Mouse (Mus musculus) forebrain, embryonic 11.5 days (tissue): ENCODE measurements around the gene Tspyl4. TPM values are rescaled to one million over a fixed set of nuclear protein-coding genes. Genes with fewer than 3 reads are reported as not detected.

Experiments
- ATAC-seq: fragments of 200-750 bp; cut with Nextera tagmentation; replicated peaks from 2 replicates; pipeline ENCODE4 v1.8.0; 2017; ENCODE audit warnings: moderate TSS enrichment; ENCODE audit not compliant: low FRiP score
- DNase-seq: peaks from one replicate; pipeline ENCODE4 v3.0.0-alpha.2; 2017; ENCODE audit warnings: low spot score
- H3K27ac ChIP-seq: fragments of 300-500 bp; sonication (generic); 2 replicates; pipeline ENCODE4 v1.5.1; 2014; ENCODE audit warnings: low read depth, low read length
- H3K27me3 ChIP-seq: fragments of 300-500 bp; sonication (generic); 2 replicates; pipeline ENCODE4 v1.6.1; 2014; ENCODE audit warnings: mild to moderate bottlenecking, low read length, mixed read lengths; ENCODE audit not compliant: control insufficient read depth, insufficient read depth
- H3K36me3 ChIP-seq: fragments of 300-500 bp; sonication (generic); 2 replicates; pipeline ENCODE4 v1.6.1; 2014; ENCODE audit warnings: mild to moderate bottlenecking, low read length, moderate library complexity, mixed read lengths; ENCODE audit not compliant: control insufficient read depth, insufficient read depth
- H3K4me1 ChIP-seq: fragments of 300-500 bp; sonication (generic); replicated peaks from 2 replicates; pipeline ENCODE4 v1.6.1; 2014; ENCODE audit warnings: low read length, mixed read lengths; ENCODE audit not compliant: control insufficient read depth, insufficient read depth
- H3K4me2 ChIP-seq: fragments of 300-500 bp; sonication (generic); 2 replicates; pipeline ENCODE4 v1.6.1; 2014; ENCODE audit warnings: low read depth, mild to moderate bottlenecking, low read length, moderate library complexity, mixed read lengths; ENCODE audit not compliant: severe bottlenecking
- H3K4me3 ChIP-seq: fragments of 300-500 bp; sonication (generic); 2 replicates; pipeline ENCODE4 v1.5.1; 2014; ENCODE audit warnings: low read depth, low read length
- H3K9ac ChIP-seq: fragments of 300-500 bp; sonication (generic); 2 replicates; pipeline ENCODE4 v1.6.1; 2014; ENCODE audit warnings: low read length
- H3K9me3 ChIP-seq: fragments of 300-500 bp; sonication (generic); 2 replicates; pipeline ENCODE4 v1.6.1; 2016; ENCODE audit warnings: low read length, mixed read lengths; ENCODE audit not compliant: control insufficient read depth
- WGBS: fragments of 180-500 bp; shearing (Covaris S2); extraction: QIAGEN DNeasy Blood & Tissue Kit; methylation state at CpG from one replicate; pipeline ENCODE4 v1.1.7; 2014; 5-methylcytosine and 5-hydroxymethylcytosine counted together
- polyA plus RNA-seq: library from polyadenylated mRNA; unstranded; fragments of >200 nt; fragmentation: Nextera tagmentation; extraction: Ambion mirVana; gene quantifications from 2 replicates; pipeline ENCODE4 v1.2.1, GENCODE M21; 2014

The Tspyl4 gene
- polyA plus RNA-seq, 1 experiment from 2014 or later = 18.1 TPM

DNA sequence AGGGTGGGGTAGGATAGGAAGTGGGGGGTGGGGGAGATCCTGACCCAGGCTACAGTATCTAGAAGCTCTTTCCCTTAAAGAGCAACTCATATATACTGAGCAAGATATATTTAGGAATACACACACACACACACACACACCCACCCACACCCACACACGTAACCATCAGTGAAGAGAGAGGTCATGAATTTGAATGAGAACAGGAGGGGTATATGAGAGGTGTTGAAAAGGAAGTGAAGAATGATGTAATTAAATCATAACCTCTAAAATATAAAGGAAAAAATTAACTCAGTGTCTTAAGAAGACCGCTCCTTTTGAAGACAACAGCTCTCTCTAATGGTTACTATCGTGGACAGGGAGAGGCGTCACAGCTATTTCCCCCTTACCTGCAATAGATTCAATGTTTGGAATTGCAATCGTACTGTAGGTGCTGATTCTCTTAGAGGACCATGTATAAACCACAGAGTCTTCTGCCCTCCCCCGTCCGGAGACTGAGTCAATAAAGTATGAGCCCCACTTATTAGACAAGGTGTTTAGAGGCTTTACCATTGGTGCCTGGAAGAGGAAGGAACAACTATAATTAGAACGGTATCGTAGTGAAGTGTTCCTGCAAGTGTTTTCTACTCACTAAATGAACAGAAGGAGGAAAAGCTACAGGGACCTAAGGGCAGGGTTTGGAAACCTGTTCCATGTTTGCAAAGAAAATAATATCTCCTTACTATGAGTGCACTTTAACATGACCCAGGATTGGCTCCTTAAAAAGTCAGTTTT, 12.9 kb downstream of the Tspyl4 start:
- H3K4me1 ChIP-seq = no peaks in the 10 kb centered on the region
- H3K9me3 ChIP-seq = no peaks in the 10 kb centered on the region
- H3K9ac ChIP-seq = no peak overlapping the region
- DNase-seq = no peak
- no peaks in the 10 kb centered on the region for H3K36me3 ChIP-seq
- 91% methylated on average over 9 of the region's 9 CpGs for WGBS
- no peak for ATAC-seq
- no peak overlapping the region for H3K4me2 ChIP-seq
- H3K27me3 ChIP-seq = no peaks in the 10 kb centered on the region
- H3K27ac ChIP-seq = no peak overlapping the region
- no peak overlapping the region for H3K4me3 ChIP-seq

DNA sequence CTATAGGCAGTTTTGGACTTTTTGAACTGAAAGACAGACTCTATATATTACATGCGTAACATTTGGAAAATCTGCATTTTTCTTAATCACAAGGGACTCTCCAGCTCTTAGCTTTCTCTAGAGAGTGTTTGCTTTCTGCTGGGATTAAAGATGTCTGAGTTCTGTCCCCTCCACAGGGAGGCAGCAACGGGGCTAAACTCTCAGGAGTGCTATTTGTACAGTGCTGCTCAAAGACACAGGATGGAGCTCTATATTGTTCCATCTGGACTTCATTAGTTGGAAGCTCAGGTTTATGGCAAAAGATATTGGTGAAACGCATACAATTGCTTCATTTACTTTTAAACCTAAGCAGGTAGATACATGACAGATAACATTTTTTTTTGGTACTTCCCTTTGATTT, 15.3 kb downstream of the Tspyl4 start:
- H3K36me3 ChIP-seq = no peaks in the 10 kb centered on the region
- DNase-seq (no peak), ATAC-seq (no peak)
- 71% methylated on average over 3 of the region's 3 CpGs for WGBS
- H3K4me2 ChIP-seq = no peak overlapping the region
- no peak overlapping the region for H3K4me3 ChIP-seq
- no peak overlapping the region for H3K9ac ChIP-seq
- no peak overlapping the region for H3K27ac ChIP-seq
- no peaks in the 10 kb centered on the region for H3K27me3 ChIP-seq
- no peaks in the 10 kb centered on the region for H3K9me3 ChIP-seq
- peaks cover 1% of the 10 kb centered on the region; the same call in 1 of the 2 replicates for H3K4me1 ChIP-seq

DNA sequence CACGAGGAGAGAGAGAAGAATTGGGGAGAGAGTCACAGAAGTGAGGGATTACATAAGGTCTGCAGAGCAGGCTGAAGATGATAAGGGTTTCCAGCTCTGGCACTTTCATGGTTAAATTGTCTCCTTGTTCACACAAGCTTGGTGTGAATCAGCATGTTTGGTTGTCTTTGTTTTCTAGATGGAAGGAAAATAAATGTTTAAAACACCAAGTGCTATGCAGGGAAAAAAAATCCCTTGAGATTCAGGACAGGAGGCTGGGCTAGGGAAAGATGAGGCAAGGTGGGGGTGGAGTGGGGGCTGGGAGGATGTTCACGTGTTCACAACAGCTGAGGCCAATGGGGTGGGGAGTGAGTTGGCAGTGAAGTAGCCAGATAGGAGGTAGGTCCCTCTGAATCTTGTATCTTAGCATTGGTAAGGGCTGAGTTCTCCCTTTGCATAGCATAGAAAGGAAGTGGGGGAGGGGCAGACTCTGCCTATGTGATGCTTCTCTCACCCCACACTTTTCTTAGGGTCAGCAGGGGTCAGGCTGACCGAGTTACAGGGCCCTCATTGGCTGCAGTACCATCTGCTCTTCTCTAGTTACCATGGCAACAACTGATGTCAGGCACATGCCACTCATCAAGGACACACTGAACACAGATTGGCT, 19.5 kb downstream of the Tspyl4 start:
- Histone ChIP-seq H3K4me2 (peak overlapping the region; percentile 25; the same call in 1 of the 2 replicates), H3K4me3 (no peak overlapping the region), H3K9ac (0 out of 2 replicates have a peak overlapping the region, but pooled peaks have one; percentile 5), H3K27me3 (no peaks in the 10 kb centered on the region), H3K36me3 (no peaks in the 10 kb centered on the region), H3K27ac (peak overlapping the region; percentile 43), H3K4me1 (peaks cover 1% of the 10 kb centered on the region; the same call in 1 of the 2 replicates), H3K9me3 (no peaks in the 10 kb centered on the region)
- WGBS = 1% methylated on average over 3 of the region's 3 CpGs
- ATAC-seq (peak; percentile 94), DNase-seq (peak; percentile 73)

DNA sequence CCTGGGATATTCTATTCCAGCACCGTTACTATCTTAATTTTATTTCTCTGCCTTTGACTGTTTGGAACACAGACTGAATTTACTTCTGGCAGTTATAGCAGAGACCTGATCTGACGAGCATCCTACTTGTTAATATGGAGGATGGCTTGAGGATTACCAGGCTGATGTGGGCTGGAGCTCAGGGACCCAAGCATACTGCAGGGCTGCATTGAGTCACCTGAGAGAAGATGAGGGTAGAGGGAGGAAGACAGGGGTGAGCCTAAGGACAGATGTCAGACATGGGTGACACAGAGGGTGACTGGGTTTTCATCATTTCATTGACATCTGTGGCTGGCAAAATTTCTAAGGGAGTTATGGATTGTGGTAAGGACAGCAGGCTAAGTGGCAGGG, 20.0 kb downstream of the Tspyl4 start:
- Histone ChIP-seq H3K27ac (peak overlapping the region; percentile 13; the same call in 1 of the 2 replicates), H3K27me3 (no peaks in the 10 kb centered on the region), H3K9me3 (no peaks in the 10 kb centered on the region), H3K4me2 (peak overlapping the region; percentile 25; the same call in 1 of the 2 replicates), H3K9ac (no peak overlapping the region), H3K4me1 (peaks cover 1% of the 10 kb centered on the region; the same call in 1 of the 2 replicates), H3K4me3 (no peak overlapping the region), H3K36me3 (no peaks in the 10 kb centered on the region)
- no peak for DNase-seq
- peak; percentile 63 for ATAC-seq
- 19% methylated on average over 2 of the region's 2 CpGs for WGBS

DNA sequence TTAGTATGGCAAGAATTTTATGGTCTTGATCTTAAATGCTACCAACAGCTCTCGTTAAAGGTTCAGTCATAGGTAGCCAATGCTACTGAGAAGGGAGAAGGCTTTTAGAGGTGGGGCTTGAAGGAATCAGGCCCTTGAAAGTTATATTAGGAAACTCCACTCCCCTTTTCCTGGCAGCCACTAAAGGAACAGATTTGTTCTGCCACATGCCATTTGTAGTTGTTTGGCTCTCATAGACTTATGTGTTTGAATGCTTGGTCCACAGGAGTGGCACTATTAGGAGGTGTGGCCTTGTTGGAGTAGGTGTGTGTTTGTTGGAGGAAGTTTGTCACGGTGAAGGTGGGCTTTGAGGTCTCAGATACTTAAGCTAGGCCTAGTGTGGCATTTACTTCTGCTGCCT, 23.6 kb downstream of the Tspyl4 start:
- DNase-seq (no peak), ATAC-seq (no peak)
- Histone ChIP-seq H3K4me2 (no peak overlapping the region), H3K27ac (no peak overlapping the region), H3K9ac (no peak overlapping the region), H3K36me3 (no peaks in the 10 kb centered on the region), H3K9me3 (no peaks in the 10 kb centered on the region), H3K4me3 (no peak overlapping the region), H3K27me3 (no peaks in the 10 kb centered on the region), H3K4me1 (no peaks in the 10 kb centered on the region; the same call in 1 of the 2 replicates)
- 80% methylated on average over 2 of the region's 2 CpGs for WGBS

DNA sequence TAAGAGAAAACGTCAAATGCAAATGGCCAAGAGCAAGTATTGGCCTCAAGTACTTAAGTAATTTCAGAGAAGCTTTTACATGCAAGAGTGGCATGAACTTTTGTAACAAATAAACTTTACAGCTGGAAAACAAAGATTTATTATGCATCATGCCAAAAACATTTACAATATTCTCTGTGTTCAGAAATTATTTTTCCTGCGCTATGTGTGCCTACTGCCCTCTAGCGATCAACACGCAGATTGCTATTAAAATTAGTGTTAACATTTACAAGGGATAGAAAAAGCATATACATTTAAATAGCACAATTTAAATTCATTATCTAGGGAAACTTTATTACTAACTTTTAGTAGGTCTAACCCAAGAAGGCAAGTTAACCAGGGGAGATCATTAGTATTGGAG, 29.5 kb downstream of the Tspyl4 start:
- ATAC-seq (no peak), DNase-seq (no peak)
- Histone ChIP-seq H3K9ac (no peak overlapping the region), H3K27me3 (no peaks in the 10 kb centered on the region), H3K27ac (no peak overlapping the region), H3K9me3 (no peaks in the 10 kb centered on the region), H3K4me2 (no peak overlapping the region), H3K4me1 (no peaks in the 10 kb centered on the region), H3K4me3 (no peak overlapping the region), H3K36me3 (no peaks in the 10 kb centered on the region)
- WGBS = 26% methylated on average over 4 of the region's 4 CpGs

DNA sequence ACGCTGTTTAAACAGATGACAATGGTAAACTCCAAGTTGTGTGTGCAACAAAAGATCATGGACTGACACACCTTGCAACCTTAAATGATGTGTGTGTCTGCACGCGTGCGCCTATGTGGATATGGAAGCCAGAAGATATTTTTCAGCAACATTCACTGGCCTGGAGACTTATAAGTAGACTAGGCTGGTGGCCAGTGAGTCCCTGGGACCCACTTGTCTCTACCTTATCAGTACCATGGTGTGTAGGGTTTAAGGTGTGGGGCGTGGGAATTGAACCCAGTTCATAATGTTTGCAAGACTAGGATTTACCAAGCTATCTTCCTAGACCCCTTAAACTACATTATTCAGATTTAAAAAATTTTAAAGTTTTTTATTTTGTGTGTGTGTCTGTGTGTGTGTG, 29.9 kb downstream of the Tspyl4 start:
- DNase-seq = no peak
- Histone ChIP-seq H3K4me2 (no peak overlapping the region), H3K27me3 (no peaks in the 10 kb centered on the region), H3K27ac (no peak overlapping the region), H3K36me3 (no peaks in the 10 kb centered on the region), H3K4me3 (no peak overlapping the region), H3K9me3 (no peaks in the 10 kb centered on the region), H3K4me1 (no peaks in the 10 kb centered on the region), H3K9ac (no peak overlapping the region)
- 59% methylated on average over 5 of the region's 5 CpGs for WGBS
- ATAC-seq = 0 out of 2 replicates have a peak, but pooled peaks have one; percentile 40

DNA sequence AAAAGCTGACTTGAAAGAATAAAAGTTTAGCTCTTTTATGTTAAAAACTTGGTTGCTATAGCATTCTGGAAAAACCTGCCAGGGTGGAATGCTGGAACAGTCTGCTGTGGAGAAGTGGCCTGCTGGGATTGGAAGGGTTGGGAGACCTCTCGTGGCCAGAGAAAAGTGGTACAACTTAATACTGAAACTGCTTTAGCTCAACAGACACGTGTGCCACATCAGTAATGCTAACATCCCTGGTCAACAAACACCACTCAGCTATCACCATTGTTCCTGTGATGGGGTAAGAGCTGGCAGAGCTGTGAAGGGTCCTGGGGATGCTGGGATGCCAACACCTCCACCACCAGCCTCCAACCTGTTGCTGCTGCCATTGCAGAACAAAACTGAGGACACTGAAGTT, 31.1 kb downstream of the Tspyl4 start:
- no peaks in the 10 kb centered on the region for H3K27me3 ChIP-seq
- H3K4me2 ChIP-seq = no peak overlapping the region
- H3K9ac ChIP-seq = no peak overlapping the region
- peak; percentile 59 for DNase-seq
- no peaks in the 10 kb centered on the region for H3K36me3 ChIP-seq
- 3% methylated on average over 2 of the region's 2 CpGs for WGBS
- no peaks in the 10 kb centered on the region for H3K9me3 ChIP-seq
- ATAC-seq = peak; percentile 86
- no peak overlapping the region for H3K27ac ChIP-seq
- H3K4me1 ChIP-seq = no peaks in the 10 kb centered on the region
- H3K4me3 ChIP-seq = no peak overlapping the region
